Mouse (Mus musculus) midbrain, embryonic 13.5 days (tissue): ENCODE measurements around the gene Olfr709-ps1. TPM values are rescaled to one million over a fixed set of nuclear protein-coding genes. Genes with fewer than 3 reads are reported as not detected.
"Not testable (repeated sequence)": the region's sequence is repeated elsewhere in the genome, so short reads cannot be mapped to it uniquely, and the experiment has no call there.

Source experiments
- ATAC-seq: fragments of 200-750 bp; cut with Nextera tagmentation; 2 replicates; pipeline ENCODE4 v1.8.0; 2017; ENCODE audit warnings: mild to moderate bottlenecking, moderate TSS enrichment, moderate library complexity
- H3K27ac ChIP-seq: fragments of 300-500 bp; sonication (generic); 2 replicates; pipeline ENCODE4 v1.5.1; 2015; ENCODE audit warnings: inconsistent platforms, mild to moderate bottlenecking, moderate library complexity
- H3K27me3 ChIP-seq: fragments of 300-500 bp; sonication (generic); 2 replicates; pipeline ENCODE4 v1.6.1; 2015; ENCODE audit warnings: mild to moderate bottlenecking, inconsistent platforms
- H3K36me3 ChIP-seq: fragments of 300-500 bp; sonication (generic); 2 replicates; pipeline ENCODE4 v1.6.1; 2015; ENCODE audit warnings: mild to moderate bottlenecking, inconsistent platforms
- H3K4me1 ChIP-seq: fragments of 300-500 bp; sonication (generic); replicated peaks from 2 replicates; pipeline ENCODE4 v1.6.1; 2015; ENCODE audit warnings: inconsistent platforms
- H3K4me2 ChIP-seq: fragments of 300-500 bp; sonication (generic); replicated peaks from 2 replicates; pipeline ENCODE4 v1.6.1; 2015; ENCODE audit warnings: moderate library complexity, mild to moderate bottlenecking, inconsistent platforms
- H3K4me3 ChIP-seq: fragments of 300-500 bp; sonication (generic); replicated peaks from 2 replicates; pipeline ENCODE4 v1.5.1; 2015; ENCODE audit warnings: mild to moderate bottlenecking, inconsistent platforms
- H3K9ac ChIP-seq: fragments of 300-500 bp; sonication (generic); replicated peaks from 2 replicates; pipeline ENCODE4 v1.6.1; 2015; ENCODE audit warnings: mild to moderate bottlenecking, inconsistent platforms
- H3K9me3 ChIP-seq: fragments of 300-500 bp; sonication (generic); 2 replicates; pipeline ENCODE4 v1.6.1; 2016; ENCODE audit warnings: mild to moderate bottlenecking, inconsistent platforms
- whole genome bisulfite sequencing: fragments of 180-500 bp; shearing (Covaris S2); methylation state at CpG from one replicate; pipeline ENCODE4 v1.1.7; 2015; 5-methylcytosine and 5-hydroxymethylcytosine counted together
- polyA plus RNA-seq: library from polyadenylated mRNA; unstranded; fragments of >200 nt; fragmentation: Nextera tagmentation; extraction: Ambion mirVana; gene quantifications from 2 replicates; pipeline ENCODE4 v1.2.1, GENCODE M21; 2015

Gene Olfr709-ps1
- not detected in 2 replicates for polyA plus RNA-seq

DNA sequence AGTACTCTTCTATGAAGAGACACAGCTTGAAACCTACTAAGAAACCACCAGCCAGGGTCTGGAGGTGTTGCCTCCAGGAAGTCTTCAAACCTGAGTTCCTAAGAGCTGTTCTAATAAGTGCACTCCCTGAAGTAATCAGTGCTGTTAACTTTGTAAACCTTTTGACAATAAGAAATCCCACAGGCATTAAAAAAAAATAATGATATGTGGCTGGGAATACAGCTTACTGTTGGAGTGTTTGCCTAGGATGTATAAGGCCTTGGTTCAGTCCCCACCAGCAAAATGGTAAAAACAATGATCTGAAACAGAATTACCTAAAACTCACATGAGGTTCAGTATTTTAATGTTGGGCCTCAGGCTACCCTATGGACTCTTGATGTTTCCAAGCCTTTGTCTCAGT is at the start of gene Olfr709-ps1:
Gene Olfr709-ps1 (minus strand): TSS at position 101 of the 400 bp plus-strand sequence.
- no peak for ATAC-seq
- Histone ChIP-seq H3K36me3 (no peaks in the 10 kb centered on the region), H3K4me2 (no peak within 1 kb of the TSS), H3K27me3 (no peaks in the 10 kb centered on the region), H3K27ac (no peak within 1 kb of the TSS), H3K4me1 (no peaks in the 10 kb centered on the region), H3K9ac (no peak within 1 kb of the TSS), H3K4me3 (no peak within 1 kb of the TSS), H3K9me3 (no peaks in the 10 kb centered on the region)

DNA sequence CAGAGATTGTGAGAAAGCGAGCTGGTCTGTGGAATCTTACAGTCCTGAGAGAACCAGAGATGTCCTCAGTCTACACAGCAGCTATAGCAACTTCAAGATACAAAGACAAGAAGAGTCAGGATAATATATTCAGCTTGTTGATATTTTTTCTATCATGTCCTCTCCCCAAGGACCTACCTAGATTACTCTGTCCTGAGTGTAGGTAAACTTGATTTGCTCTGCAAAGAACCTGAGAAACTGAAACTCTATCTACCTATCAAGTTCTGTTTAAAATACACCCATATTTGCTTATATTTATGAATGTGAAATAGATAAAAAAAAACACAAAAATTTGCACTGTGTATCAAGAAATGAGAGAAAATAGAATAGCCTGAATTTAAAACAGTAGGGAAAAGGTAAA is 43.3 kb upstream of the Olfr709-ps1 start, which contains the start of gene Olfr711:
Gene Olfr711 (minus strand): TSS at position 101 of the 400 bp plus-strand sequence.
- Histone ChIP-seq H3K4me2 (no peak within 1 kb of the TSS), H3K27ac (no peak within 1 kb of the TSS), H3K27me3 (no peaks in the 10 kb centered on the region), H3K9me3 (no peaks in the 10 kb centered on the region), H3K9ac (no peak within 1 kb of the TSS), H3K4me1 (no peaks in the 10 kb centered on the region), H3K4me3 (no peak within 1 kb of the TSS), H3K36me3 (no peaks in the 10 kb centered on the region)
- ATAC-seq = no peak
- WGBS = 63% methylated on average over 1 of the region's 1 CpGs

DNA sequence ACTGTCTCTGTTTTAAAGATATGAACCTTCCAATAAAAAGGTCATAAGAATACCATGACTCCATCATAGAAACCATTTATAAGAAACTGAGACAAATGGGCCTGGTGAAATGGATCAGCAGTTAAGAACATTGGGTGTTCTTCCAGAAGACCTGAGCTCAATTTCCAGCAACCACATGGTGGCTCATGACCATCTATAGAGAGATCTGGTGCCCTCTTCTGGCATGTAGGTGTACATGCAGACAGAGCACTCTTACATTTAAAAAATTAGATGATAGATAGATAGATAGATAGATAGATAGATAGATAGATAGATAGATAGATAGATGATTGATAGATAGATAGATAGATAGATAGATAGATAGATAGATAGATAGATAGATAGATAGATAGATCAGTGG is 35.5 kb upstream of the Olfr709-ps1 start:
- not testable (repeated sequence) for H3K27ac ChIP-seq, H3K9me3 ChIP-seq, H3K4me3 ChIP-seq, H3K9ac ChIP-seq, H3K4me1 ChIP-seq, ATAC-seq, H3K36me3 ChIP-seq, H3K4me2 ChIP-seq, H3K27me3 ChIP-seq

DNA sequence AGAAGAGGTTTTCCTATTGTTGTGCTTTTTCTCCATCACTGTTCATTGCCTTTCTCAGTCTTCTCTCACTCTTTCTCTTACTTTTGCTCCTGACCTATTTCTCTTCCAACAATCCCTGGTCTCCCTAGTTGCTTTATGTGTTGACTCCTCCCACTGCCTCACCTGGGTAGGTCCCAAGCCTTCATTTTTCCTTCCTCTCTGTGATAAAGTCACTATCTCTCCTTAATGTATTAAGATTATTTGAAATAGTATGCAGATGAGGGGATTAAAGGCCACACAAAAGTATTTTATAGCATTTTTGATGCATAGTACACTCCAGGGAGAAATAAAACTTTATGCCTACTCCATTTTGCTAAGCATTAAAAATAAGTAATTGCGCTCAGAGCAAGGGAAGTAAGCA is 31.8 kb upstream of the Olfr709-ps1 start, which contains the start of gene Olfr6:
Gene Olfr6 (minus strand): TSS at position 101 of the 400 bp plus-strand sequence.
- H3K36me3 ChIP-seq = no peaks in the 10 kb centered on the region
- H3K27ac ChIP-seq = no peak within 1 kb of the TSS
- no peaks in the 10 kb centered on the region for H3K9me3 ChIP-seq
- H3K4me1 ChIP-seq = no peaks in the 10 kb centered on the region
- no peak within 1 kb of the TSS for H3K4me2 ChIP-seq
- WGBS = 88% methylated on average over 1 of the region's 1 CpGs
- no peak within 1 kb of the TSS for H3K9ac ChIP-seq
- no peak for ATAC-seq
- no peaks in the 10 kb centered on the region for H3K27me3 ChIP-seq
- no peak within 1 kb of the TSS for H3K4me3 ChIP-seq

DNA sequence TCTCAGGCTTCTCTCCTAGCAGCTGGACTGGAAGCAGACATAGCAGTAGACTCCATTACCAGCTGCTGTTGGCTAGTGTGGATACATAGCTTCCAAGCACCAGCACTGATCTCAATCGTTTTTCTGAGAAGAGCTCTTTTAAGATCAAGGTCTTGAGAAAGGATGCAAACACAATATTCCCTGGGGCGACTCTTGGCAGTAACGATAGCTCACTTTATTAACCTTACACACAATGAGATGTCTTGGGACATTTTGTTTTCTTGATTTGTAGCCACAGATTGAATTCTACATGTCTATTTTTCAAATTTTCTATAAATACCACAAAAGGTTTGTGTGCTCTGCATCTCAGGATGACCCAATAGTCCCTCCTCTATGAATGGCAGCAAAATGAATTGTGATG is 16.2 kb upstream of the Olfr709-ps1 start, which contains the start of gene Olfr710:
Gene Olfr710 (minus strand): TSS at position 101 of the 400 bp plus-strand sequence.
- no peaks in the 10 kb centered on the region for H3K9me3 ChIP-seq
- H3K4me2 ChIP-seq = no peak within 1 kb of the TSS
- H3K4me1 ChIP-seq = no peaks in the 10 kb centered on the region
- no peak within 1 kb of the TSS for H3K27ac ChIP-seq
- no peak within 1 kb of the TSS for H3K9ac ChIP-seq
- no peaks in the 10 kb centered on the region for H3K27me3 ChIP-seq
- no peak within 1 kb of the TSS for H3K4me3 ChIP-seq
- WGBS = 74% methylated on average over 3 of the region's 3 CpGs
- ATAC-seq = no peak
- H3K36me3 ChIP-seq = no peaks in the 10 kb centered on the region

DNA sequence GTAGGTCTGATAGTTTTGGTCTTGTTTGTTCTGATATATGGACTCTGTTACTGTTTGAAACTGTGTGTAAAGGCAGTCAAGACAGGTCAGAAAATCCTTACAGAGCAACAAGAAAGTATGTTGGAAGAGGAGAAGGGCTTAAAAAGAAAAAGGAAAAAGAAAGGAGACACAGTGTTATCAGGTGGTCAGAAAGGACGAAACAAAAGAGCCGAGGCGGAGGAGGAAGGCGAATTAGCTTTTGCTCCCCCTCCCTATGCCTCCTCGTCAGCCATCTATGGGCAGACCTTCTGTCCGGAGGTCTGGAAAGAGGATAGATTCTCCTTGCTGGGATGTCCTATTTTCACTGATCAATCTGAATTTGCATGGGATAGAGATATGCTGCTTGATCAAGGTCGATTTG is 11.1 kb downstream of the Olfr709-ps1 start:
- not testable (repeated sequence) for H3K9me3 ChIP-seq, ATAC-seq, H3K27me3 ChIP-seq, H3K9ac ChIP-seq, H3K4me2 ChIP-seq, H3K4me3 ChIP-seq, H3K36me3 ChIP-seq, H3K4me1 ChIP-seq, H3K27ac ChIP-seq
- 82% methylated on average over 7 of the region's 7 CpGs for WGBS

DNA sequence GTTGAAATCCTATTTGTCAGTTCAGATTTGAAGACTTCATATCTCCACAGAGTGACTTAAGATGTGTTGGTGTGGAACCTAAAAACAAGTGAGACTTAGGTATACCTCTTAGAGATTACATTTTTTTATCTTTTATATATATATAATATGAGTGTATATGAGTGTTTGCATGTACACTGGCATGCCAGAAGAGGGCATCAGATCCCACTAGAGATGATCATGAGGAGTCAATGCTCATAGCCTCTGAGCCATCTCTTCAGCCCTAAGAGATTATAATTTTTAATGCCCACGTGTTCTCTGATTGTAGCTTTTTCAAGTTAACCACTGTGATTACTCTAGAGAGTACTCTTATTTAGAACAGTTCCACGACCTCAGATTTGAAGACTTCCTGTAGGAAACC is 24.3 kb downstream of the Olfr709-ps1 start, which contains the start of gene Olfr1532-ps1:
Gene Olfr1532-ps1 (plus strand): TSS at position 326 of the 400 bp plus-strand sequence.
- Histone ChIP-seq H3K36me3 (no peaks in the 10 kb centered on the region), H3K4me3 (no peak within 1 kb of the TSS), H3K4me2 (no peak within 1 kb of the TSS), H3K27ac (no peak within 1 kb of the TSS), H3K4me1 (no peaks in the 10 kb centered on the region), H3K9me3 (no peaks in the 10 kb centered on the region), H3K27me3 (no peaks in the 10 kb centered on the region), H3K9ac (no peak within 1 kb of the TSS)
- WGBS = 78% methylated on average over 2 of the region's 2 CpGs
- no peak for ATAC-seq

DNA sequence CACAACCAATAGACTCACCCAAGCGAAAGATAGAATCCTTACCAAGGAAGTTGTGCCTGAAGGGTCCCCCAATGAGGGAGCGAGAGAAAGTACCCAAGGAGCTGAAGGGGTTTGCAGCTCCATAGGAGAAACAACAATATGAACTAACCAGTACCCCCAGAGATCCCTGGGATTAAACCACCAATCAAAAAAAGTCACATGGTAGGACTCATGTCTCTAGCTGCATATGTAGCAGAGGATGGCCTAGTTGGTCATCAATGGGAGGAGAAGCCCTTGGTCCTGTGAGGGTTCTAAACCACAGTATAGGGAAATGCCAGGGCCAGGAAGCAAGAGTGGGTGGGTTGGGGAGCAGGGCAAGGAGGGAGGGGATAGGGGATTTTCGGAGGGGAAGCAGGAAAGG is 30.9 kb downstream of the Olfr709-ps1 start, which contains the start of gene Olfr707:
Gene Olfr707 (minus strand): TSS at position 101 of the 400 bp plus-strand sequence.
- ATAC-seq, H3K36me3 ChIP-seq: not testable (repeated sequence)
- 91% methylated on average over 3 of the region's 3 CpGs for WGBS

DNA sequence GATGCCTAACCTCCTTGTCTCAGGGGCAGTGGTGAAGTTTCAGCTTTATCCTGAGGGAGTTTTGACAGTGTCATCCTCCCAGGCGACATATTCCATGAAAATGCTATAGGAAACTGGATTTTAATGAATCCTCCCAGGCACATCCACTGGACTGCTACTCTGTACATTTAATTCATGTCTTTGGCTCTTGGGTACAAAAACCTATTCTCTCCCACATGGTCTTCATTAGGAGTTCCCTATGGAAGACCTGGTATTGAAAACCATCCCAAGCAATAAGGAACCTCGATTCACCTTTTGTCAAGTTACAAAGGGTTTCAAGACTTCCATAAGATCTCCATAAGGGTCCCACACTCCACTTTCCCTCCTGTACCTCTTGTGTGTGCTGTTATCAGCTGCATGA is 44.0 kb downstream of the Olfr709-ps1 start, which contains the start of gene Olfr706:
Gene Olfr706 (minus strand): TSS at position 101 of the 400 bp plus-strand sequence.
- Histone ChIP-seq H3K9me3 (no peaks in the 10 kb centered on the region), H3K4me2 (no peak within 1 kb of the TSS), H3K4me3 (no peak within 1 kb of the TSS), H3K27ac (no peak within 1 kb of the TSS), H3K4me1 (no peaks in the 10 kb centered on the region), H3K9ac (no peak within 1 kb of the TSS), H3K27me3 (no peaks in the 10 kb centered on the region), H3K36me3 (no peaks in the 10 kb centered on the region)
- ATAC-seq = no peak
- 91% methylated on average over 2 of the region's 2 CpGs for WGBS

More for the DNA sequence above, 30.9 kb downstream of the Olfr709-ps1 start, which contains the start of gene Olfr707:
- H3K27me3 ChIP-seq, H3K4me2 ChIP-seq, H3K9ac ChIP-seq, H3K4me3 ChIP-seq, H3K27ac ChIP-seq, H3K9me3 ChIP-seq, H3K4me1 ChIP-seq: not testable (repeated sequence)

DNA sequence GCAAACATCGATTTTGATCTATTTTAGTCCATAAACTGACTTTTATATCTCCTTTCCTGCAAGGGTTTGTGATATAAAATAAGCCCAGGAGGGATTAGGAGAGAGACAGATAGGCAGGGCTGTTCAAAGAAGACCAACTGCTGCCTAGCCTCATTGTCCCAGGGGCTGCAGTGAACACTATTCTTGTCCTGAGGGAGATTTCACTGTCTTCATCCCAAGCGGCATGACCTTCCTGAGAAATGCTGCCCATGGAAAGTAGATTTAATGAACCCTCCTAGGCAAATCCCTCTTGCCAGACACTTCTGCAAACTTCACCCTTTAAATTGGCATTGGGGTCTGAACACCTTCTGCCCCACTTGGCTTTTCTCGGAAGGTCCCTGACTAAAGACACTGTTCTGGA is 55.2 kb downstream of the Olfr709-ps1 start, which contains the start of gene Olfr705:
Gene Olfr705 (minus strand): TSS at position 101 of the 400 bp plus-strand sequence.
- no peak within 1 kb of the TSS for H3K27ac ChIP-seq
- H3K36me3 ChIP-seq = no peaks in the 10 kb centered on the region
- no peaks in the 10 kb centered on the region for H3K4me1 ChIP-seq
- H3K9ac ChIP-seq = no peak within 1 kb of the TSS
- no peak within 1 kb of the TSS for H3K4me3 ChIP-seq
- H3K4me2 ChIP-seq = no peak within 1 kb of the TSS
- 82% methylated on average over 3 of the region's 3 CpGs for WGBS
- no peaks in the 10 kb centered on the region for H3K27me3 ChIP-seq
- H3K9me3 ChIP-seq = no peaks in the 10 kb centered on the region
- no peak for ATAC-seq

Other genes starting within 250 kb of the Olfr709-ps1 start
- not detected in 2 replicates for gene Olfr694, start 240.4 kb downstream of the Olfr709-ps1 start, polyA plus RNA-seq
- gene Olfr695, start 215.8 kb downstream of the Olfr709-ps1 start, polyA plus RNA-seq = not detected in 2 replicates
- not detected in 2 replicates for gene Olfr697, start 189.8 kb downstream of the Olfr709-ps1 start, polyA plus RNA-seq
- gene Olfr698, start 176.8 kb downstream of the Olfr709-ps1 start, polyA plus RNA-seq = not detected in 2 replicates
- gene Olfr699, start 139.0 kb downstream of the Olfr709-ps1 start, polyA plus RNA-seq = not detected in 2 replicates
- not detected in 2 replicates for gene Olfr700, start 123.4 kb downstream of the Olfr709-ps1 start, polyA plus RNA-seq
- not detected in 2 replicates for gene Olfr701, start 118.1 kb downstream of the Olfr709-ps1 start, polyA plus RNA-seq
- gene Olfr702, start 98.3 kb downstream of the Olfr709-ps1 start, polyA plus RNA-seq = not detected in 2 replicates
- gene Olfr703, start 88.9 kb downstream of the Olfr709-ps1 start, polyA plus RNA-seq = not detected in 2 replicates
- not detected in 2 replicates for gene Olfr704, start 69.0 kb downstream of the Olfr709-ps1 start, polyA plus RNA-seq
- gene Olfr705, start 55.3 kb downstream of the Olfr709-ps1 start, polyA plus RNA-seq = not detected in 2 replicates
- not detected in 2 replicates for gene Olfr706, start 44.1 kb downstream of the Olfr709-ps1 start, polyA plus RNA-seq
- gene Olfr707, start 31.0 kb downstream of the Olfr709-ps1 start, polyA plus RNA-seq = not detected in 2 replicates
- not detected in 2 replicates for gene Olfr1532-ps1, start 24.2 kb downstream of the Olfr709-ps1 start, polyA plus RNA-seq
- not detected in 2 replicates for gene Olfr710, start 16.1 kb upstream of the Olfr709-ps1 start, polyA plus RNA-seq
- not detected in 2 replicates for gene Olfr6, start 31.7 kb upstream of the Olfr709-ps1 start, polyA plus RNA-seq
- gene Olfr711, start 43.2 kb upstream of the Olfr709-ps1 start, polyA plus RNA-seq = not detected in 2 replicates
- not detected in 2 replicates for gene Olfr2, start 73.9 kb upstream of the Olfr709-ps1 start, polyA plus RNA-seq
- not detected in 2 replicates for gene Olfr713, start 99.0 kb upstream of the Olfr709-ps1 start, polyA plus RNA-seq
- not detected in 2 replicates for gene Olfr714, start 138.8 kb upstream of the Olfr709-ps1 start, polyA plus RNA-seq
- gene Olfr17, start 161.0 kb upstream of the Olfr709-ps1 start, polyA plus RNA-seq = not detected in 2 replicates
- not detected in 2 replicates for gene Olfr715b, start 178.2 kb upstream of the Olfr709-ps1 start, polyA plus RNA-seq
- gene Olfr715, start 198.9 kb upstream of the Olfr709-ps1 start, polyA plus RNA-seq = not detected in 2 replicates
- not detected in 2 replicates for gene Olfr716, start 206.1 kb upstream of the Olfr709-ps1 start, polyA plus RNA-seq
- not detected in 2 replicates for gene Nlrp14, start 234.8 kb upstream of the Olfr709-ps1 start, polyA plus RNA-seq